Mouse (Mus musculus) left cerebral cortex, postnatal 36 days (tissue): ENCODE results near the gene LTO1. TPM values are rescaled to one million over a fixed set of nuclear protein-coding genes. Genes with fewer than 3 reads are reported as not detected.

Experiments used
- DNase-seq, 2 experiments: peaks; one replicate each; pipeline ENCODE4 v3.0.0; 2021 to 2022; ENCODE audit warnings: low spot score in 2 of 2, mixed read lengths in 1 of 2
- intact Hi-C: fragments of 180-260 bp; cut with DNase I; formaldehyde crosslinking; loops from one replicate; pipeline ENCODE4 v1.15.1; 2025
- total RNA-seq, 2 experiments: library from RNA; stranded (reverse); gene quantifications; 2 replicates each; pipeline ENCODE4 v1.2.3; 2021

Gene LTO1
- total RNA-seq, 2 experiments from 2014 or later, result 23.7 to 32.4 TPM

DNA sequence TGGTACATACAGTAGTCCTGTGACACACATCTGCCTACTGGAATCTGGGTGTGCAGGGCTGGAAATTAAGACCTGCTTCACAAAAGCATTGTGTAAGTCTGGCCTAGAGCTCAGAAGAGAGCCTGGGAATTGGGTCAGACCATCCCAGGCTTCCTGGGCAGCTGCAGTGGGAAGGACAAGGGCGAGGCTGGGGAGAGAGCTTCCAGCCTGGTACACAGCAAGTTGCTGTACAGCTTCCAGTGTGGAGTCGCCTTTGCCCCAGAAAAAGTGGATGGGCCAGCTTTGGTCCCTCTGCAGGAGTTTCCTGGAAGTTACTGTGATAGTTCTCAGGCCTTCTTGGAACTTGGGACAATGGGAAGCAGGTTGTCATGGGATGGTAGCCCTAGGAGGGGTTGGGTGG is 62.2 kb downstream of the LTO1 start:
- intact Hi-C loops, result no loop called here
- no peak for DNase-seq

GRCm38 (mm10) chr7:144979814-144980213 is 64.9 kb downstream of the LTO1 start:
- intact Hi-C loops, result no loop called here
- no peak for DNase-seq

Other genes with a start within 250 kb of the LTO1 start
- gene Ano1, start 163.1 kb upstream of the LTO1 start, total RNA-seq, result 1 to 10 TPM; 2.9 to 3.3 TPM
- gene Fgf3, start 77.0 kb upstream of the LTO1 start, total RNA-seq, result under 1 TPM; 0.49 to 0.77 TPM
- gene Fgf4, start 67.7 kb upstream of the LTO1 start, total RNA-seq, result not detected
- not detected for gene Fgf15, start 18.6 kb upstream of the LTO1 start, total RNA-seq
- gene Ccnd1, start 24.8 kb downstream of the LTO1 start, total RNA-seq, result 10 to 100 TPM; 41.8 to 55.4 TPM